Mouse (Mus musculus) midbrain, embryonic 12.5 days (tissue): Measurements from ENCODE around the gene Gpx6. TPM values are rescaled to one million over a fixed set of nuclear protein-coding genes. Genes with fewer than 3 reads are reported as not detected.

ENCODE experiments used
- ATAC-seq: fragments of 200-750 bp; cut with Nextera tagmentation; 2 replicates; pipeline ENCODE4 v1.8.0; 2017; ENCODE audit warnings: low read depth, moderate TSS enrichment, moderate library complexity; ENCODE audit not compliant: low FRiP score
- H3K27ac ChIP-seq: fragments of 300-500 bp; sonication (generic); replicated peaks from 2 replicates; pipeline ENCODE4 v1.5.1; 2016; ENCODE audit warnings: mild to moderate bottlenecking
- H3K27me3 ChIP-seq: fragments of 300-500 bp; sonication (generic); 2 replicates; pipeline ENCODE4 v1.6.1; 2016; ENCODE audit warnings: mild to moderate bottlenecking
- H3K36me3 ChIP-seq: fragments of 300-500 bp; sonication (generic); 2 replicates; pipeline ENCODE4 v1.6.1; 2016
- H3K4me1 ChIP-seq: fragments of 300-500 bp; sonication (generic); 2 replicates; pipeline ENCODE4 v1.6.1; 2016
- H3K4me2 ChIP-seq: fragments of 300-500 bp; sonication (generic); replicated peaks from 2 replicates; pipeline ENCODE4 v1.6.1; 2016; ENCODE audit warnings: mild to moderate bottlenecking, moderate library complexity
- H3K4me3 ChIP-seq: fragments of 300-500 bp; sonication (generic); 2 replicates; pipeline ENCODE4 v1.5.1; 2016; ENCODE audit warnings: mild to moderate bottlenecking
- H3K9ac ChIP-seq: fragments of 300-500 bp; sonication (generic); replicated peaks from 2 replicates; pipeline ENCODE4 v1.6.1; 2016; ENCODE audit warnings: mild to moderate bottlenecking, moderate library complexity
- H3K9me3 ChIP-seq: fragments of 300-500 bp; sonication (generic); 2 replicates; pipeline ENCODE4 v1.6.1; 2016; ENCODE audit warnings: mild to moderate bottlenecking
- WGBS: fragments of 180-500 bp; shearing (Covaris S2); methylation state at CpG from one replicate; pipeline ENCODE4 v1.1.7; 2016; 5-methylcytosine and 5-hydroxymethylcytosine counted together
- polyA plus RNA-seq: library from polyadenylated mRNA; unstranded; fragments of >200 nt; fragmentation: Nextera tagmentation; extraction: Ambion mirVana; gene quantifications from 2 replicates; pipeline ENCODE4 v1.2.1, GENCODE M21; 2016

Gpx6 gene
- polyA plus RNA-seq, result not detected in 2 replicates

GRCm38 (mm10) chr13:21311926-21312325, at the start of gene Gpx6:
Gpx6 (plus strand) TSS chr13:21312125.
- no peak within 1 kb of the TSS for H3K27ac ChIP-seq
- H3K9me3 ChIP-seq, result no peaks in the 10 kb centered on the region
- no peaks in the 10 kb centered on the region for H3K4me1 ChIP-seq
- no peak for ATAC-seq
- WGBS, result 22% methylated on average over 3 of the region's 3 CpGs
- no peak within 1 kb of the TSS for H3K9ac ChIP-seq
- no peak within 1 kb of the TSS for H3K4me3 ChIP-seq
- H3K4me2 ChIP-seq, result no peak within 1 kb of the TSS
- no peaks in the 10 kb centered on the region for H3K36me3 ChIP-seq
- H3K27me3 ChIP-seq, result no peaks in the 10 kb centered on the region

DNA sequence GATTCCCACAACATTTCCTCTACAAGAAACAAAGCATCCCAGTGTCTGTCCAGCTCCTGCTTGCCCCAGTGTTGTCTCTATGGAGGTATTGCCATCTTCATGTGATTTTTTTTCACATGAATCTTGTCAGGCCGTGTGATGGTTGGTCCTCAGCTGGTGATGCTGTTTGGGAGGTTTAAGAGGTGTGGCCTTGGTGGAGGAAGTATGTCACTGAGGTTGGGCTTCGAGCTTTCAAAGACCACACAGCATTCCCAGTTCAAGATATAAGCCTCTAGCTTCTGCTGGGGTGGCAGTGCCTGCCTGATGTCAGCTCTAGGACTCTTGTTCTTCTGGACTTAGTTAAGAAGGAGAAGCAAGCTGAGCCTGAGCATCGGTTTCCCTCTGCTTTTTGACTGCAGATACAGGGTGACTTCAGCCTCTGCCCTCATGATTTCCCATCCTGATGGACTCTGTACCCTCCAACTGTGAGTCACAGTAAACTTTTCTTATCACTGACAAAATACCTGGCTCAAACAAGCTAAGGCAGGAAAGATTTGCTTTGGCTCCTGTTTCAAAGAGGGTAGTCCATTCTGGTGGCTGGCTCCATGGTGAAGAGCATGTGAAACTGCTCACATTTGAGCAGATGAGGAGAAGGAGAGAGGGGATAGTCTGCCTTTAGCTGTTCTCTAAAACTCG, 49.0 kb upstream of the Gpx6 start:
- Histone ChIP-seq H3K4me1 (peaks cover 11% of the 10 kb centered on the region), H3K27me3 (peaks cover 33% of the 10 kb centered on the region), H3K4me2 (no peak overlapping the region), H3K9ac (no peak overlapping the region), H3K36me3 (no peaks in the 10 kb centered on the region), H3K9me3 (no peaks in the 10 kb centered on the region), H3K4me3 (no peak overlapping the region), H3K27ac (no peak overlapping the region)
- WGBS, result 75% methylated on average over 4 of the region's 4 CpGs
- no peak for ATAC-seq

DNA sequence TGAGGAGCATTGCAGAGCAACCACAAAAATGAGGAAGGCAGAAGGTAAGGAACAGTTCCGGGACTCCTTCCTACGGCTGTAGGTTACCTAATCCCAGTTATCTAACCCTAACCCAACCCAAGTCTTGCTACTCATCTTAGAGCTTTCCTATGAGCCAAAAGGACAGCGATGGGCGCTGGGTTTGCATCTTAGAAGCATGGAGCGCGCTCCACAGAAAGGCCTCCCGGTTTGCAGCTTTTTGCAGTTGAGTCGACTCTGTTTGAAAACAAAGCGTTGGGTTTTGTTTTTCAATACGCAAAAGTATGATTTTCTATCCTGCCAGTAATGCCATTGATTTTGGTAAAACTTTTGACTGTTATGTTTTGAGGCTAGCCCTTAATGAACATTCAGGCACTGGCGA, 48.0 kb upstream of the Gpx6 start:
- Histone ChIP-seq H3K4me1 (peaks cover 12% of the 10 kb centered on the region), H3K27ac (no peak overlapping the region), H3K4me2 (peak overlapping the region; percentile 47), H3K4me3 (peak overlapping the region; percentile 42), H3K36me3 (no peaks in the 10 kb centered on the region), H3K9me3 (no peaks in the 10 kb centered on the region), H3K27me3 (peaks cover 29% of the 10 kb centered on the region), H3K9ac (peak overlapping the region; percentile 44)
- no peak for ATAC-seq
- 2% methylated on average over 11 of the region's 11 CpGs for WGBS

DNA sequence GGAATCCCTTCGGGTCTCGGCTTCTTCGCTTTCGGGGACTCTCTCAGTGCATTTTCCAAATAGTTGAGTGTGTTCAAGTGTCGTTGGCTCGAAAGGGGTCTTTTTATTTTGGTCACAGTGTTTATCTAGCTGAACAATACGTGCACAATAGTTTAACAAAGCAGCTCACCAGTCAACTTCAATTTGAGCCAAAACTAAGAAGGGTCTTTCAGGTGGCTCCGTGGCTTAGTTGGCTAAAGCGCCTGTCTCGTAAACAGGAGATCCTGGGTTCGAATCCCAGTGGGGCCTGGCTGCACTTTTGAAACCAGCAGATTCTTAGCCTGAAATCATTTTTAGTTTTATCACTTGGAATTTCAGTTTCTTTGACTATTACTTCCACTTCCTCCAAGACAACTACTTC, 47.6 kb upstream of the Gpx6 start:
- Histone ChIP-seq H3K4me1 (peaks cover 12% of the 10 kb centered on the region), H3K27ac (no peak overlapping the region), H3K4me3 (peak overlapping the region; percentile 42), H3K27me3 (peaks cover 29% of the 10 kb centered on the region), H3K36me3 (no peaks in the 10 kb centered on the region), H3K9me3 (no peaks in the 10 kb centered on the region), H3K9ac (peak overlapping the region; percentile 44), H3K4me2 (peak overlapping the region; percentile 47)
- 1% methylated on average over 11 of the region's 11 CpGs for WGBS
- no peak for ATAC-seq

DNA sequence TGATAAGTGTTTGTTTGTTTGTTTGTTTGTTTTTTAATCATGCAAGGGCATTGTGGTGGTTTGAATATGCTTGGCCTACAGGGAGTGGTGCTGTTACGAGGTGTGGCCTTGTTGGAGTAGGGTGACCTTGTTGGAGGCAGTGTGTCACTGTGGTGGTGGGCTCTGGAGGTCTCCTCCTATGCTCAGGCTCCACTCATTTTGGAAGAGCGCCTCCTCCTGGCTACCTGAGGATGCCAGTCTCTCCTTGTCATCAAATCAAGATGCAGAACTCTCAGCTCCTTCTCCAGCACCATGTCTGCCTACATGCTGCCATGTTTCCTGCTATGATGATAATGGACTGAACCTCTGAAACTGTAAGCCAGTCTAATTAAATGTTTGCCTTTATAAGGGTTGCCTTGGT, 46.2 kb upstream of the Gpx6 start:
- peaks cover 22% of the 10 kb centered on the region for H3K27me3 ChIP-seq
- H3K9ac ChIP-seq, result no peak overlapping the region
- 59% methylated on average over 2 of the region's 2 CpGs for WGBS

DNA sequence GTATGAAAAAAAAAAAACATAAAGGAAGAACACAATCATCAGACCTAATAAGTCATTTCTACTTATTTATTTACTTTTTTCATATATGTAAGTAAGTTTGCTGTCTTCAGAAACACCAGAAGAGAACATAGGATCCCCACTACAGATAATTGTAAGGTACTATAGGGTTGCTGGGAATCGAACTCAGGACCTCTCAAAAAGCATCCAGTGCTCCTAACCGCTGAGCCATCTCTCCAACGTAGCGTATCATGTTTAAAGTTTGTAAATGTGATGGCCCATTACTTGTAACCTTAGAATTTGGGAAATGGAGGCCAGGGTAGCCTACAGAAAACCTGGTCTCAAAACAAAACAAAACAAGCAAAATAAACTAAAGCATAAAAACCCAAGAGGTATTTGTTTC, 44.4 kb upstream of the Gpx6 start:
- H3K9ac ChIP-seq, result no peak overlapping the region
- ATAC-seq, result no peak
- H3K27ac ChIP-seq, result no peak overlapping the region
- H3K36me3 ChIP-seq, result no peaks in the 10 kb centered on the region
- 13% methylated on average over 4 of the region's 4 CpGs for WGBS
- H3K9me3 ChIP-seq, result no peaks in the 10 kb centered on the region
- H3K4me3 ChIP-seq, result 0 out of 2 replicates have a peak overlapping the region, but pooled peaks have one; percentile 5
- H3K4me1 ChIP-seq, result peaks cover 10% of the 10 kb centered on the region; the same call in 1 of the 2 replicates
- peaks cover 10% of the 10 kb centered on the region for H3K27me3 ChIP-seq
- H3K4me2 ChIP-seq, result no peak overlapping the region; the same call in 1 of the 2 replicates

More for the DNA sequence above, 46.2 kb upstream of the Gpx6 start:
- no peaks in the 10 kb centered on the region for H3K9me3 ChIP-seq
- H3K4me2 ChIP-seq, result no peak overlapping the region
- H3K4me1 ChIP-seq, result peaks cover 10% of the 10 kb centered on the region; the same call in 1 of the 2 replicates
- no peak for ATAC-seq
- H3K4me3 ChIP-seq, result no peak overlapping the region
- H3K36me3 ChIP-seq, result no peaks in the 10 kb centered on the region
- no peak overlapping the region for H3K27ac ChIP-seq

- H3K4me1 ChIP-seq, result peaks cover 10% of the 10 kb centered on the region; the same call in 1 of the 2 replicates
- H3K9me3 ChIP-seq, result no peaks in the 10 kb centered on the region
- no peak overlapping the region; the same call in 1 of the 2 replicates for H3K4me2 ChIP-seq
- H3K4me3 ChIP-seq, result no peak overlapping the region
- ATAC-seq, result no peak
- no peak overlapping the region for H3K9ac ChIP-seq
- peaks cover 6% of the 10 kb centered on the region for H3K27me3 ChIP-seq
- WGBS, result 0% methylated on average over 1 of the region's 1 CpGs
- H3K27ac ChIP-seq, result no peak overlapping the region
- no peaks in the 10 kb centered on the region for H3K36me3 ChIP-seq
These were observed 43.7 kb upstream of the Gpx6 start for GRCm38 (mm10) chr13:21268262-21268661.

DNA sequence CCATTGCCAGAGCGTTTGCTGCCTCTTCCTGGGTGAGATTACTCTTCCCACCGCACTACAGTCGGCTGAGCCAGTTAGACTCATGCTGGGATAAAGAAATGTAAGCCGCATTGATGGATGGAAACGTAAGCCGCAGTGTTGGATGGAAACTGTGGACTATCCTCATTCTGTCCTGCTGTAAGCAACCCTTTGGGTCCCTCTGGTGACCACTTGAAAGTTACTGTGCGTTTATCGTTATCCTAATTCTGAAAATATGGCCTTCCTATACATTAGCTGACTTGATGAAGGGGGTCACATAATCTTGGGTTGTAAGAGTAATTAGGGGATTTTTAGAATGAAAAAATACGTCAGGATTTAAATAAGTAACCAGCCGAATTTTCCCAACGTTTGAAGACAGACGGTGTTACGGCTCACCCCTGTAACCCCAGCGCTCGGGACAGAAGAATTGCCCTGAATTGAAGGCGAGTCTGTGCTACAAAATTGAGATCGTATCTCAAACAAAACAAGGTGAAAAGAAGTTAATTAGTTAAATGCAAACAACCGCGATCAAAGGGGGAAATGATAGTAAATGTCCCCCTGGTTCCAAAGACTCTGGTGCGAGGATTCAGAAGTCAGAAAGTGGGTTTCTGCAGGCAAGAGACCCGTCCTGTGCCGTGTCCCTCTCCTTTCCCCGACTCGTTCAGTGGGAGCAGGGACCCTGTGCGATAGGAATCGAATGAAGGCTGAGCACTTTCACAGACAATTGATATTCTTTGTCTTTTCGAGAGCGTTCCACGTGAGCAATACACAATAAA, 36.7 kb upstream of the Gpx6 start:
- Histone ChIP-seq H3K27ac (0 out of 2 replicates have a peak overlapping the region, but pooled peaks have one; percentile 46), H3K9me3 (no peaks in the 10 kb centered on the region), H3K27me3 (peaks cover 13% of the 10 kb centered on the region), H3K4me2 (peak overlapping the region; percentile 59), H3K9ac (peak overlapping the region; percentile 46), H3K36me3 (no peaks in the 10 kb centered on the region), H3K4me3 (peak overlapping the region; percentile 59), H3K4me1 (peaks cover 10% of the 10 kb centered on the region; the same call in 1 of the 2 replicates)
- peak; percentile 74 for ATAC-seq
- under 1% methylated on average over 29 of the region's 29 CpGs for WGBS

GRCm38 (mm10) chr13:21275815-21276550, 35.9 kb upstream of the Gpx6 start:
- WGBS, result under 1% methylated on average over 25 of the region's 25 CpGs
- no peaks in the 10 kb centered on the region for H3K36me3 ChIP-seq
- peak overlapping the region; percentile 51 for H3K9ac ChIP-seq
- no peaks in the 10 kb centered on the region for H3K9me3 ChIP-seq
- H3K4me3 ChIP-seq, result peak overlapping the region; percentile 59
- peak overlapping the region; percentile 59 for H3K4me2 ChIP-seq
- no peak overlapping the region for H3K27ac ChIP-seq
- H3K4me1 ChIP-seq, result peaks cover 10% of the 10 kb centered on the region; the same call in 1 of the 2 replicates
- peaks cover 13% of the 10 kb centered on the region for H3K27me3 ChIP-seq
- ATAC-seq, result peak; percentile 81

GRCm38 (mm10) chr13:21276551-21276950, 35.4 kb upstream of the Gpx6 start:
- Histone ChIP-seq H3K4me2 (peak overlapping the region; percentile 59), H3K27ac (no peak overlapping the region), H3K9me3 (no peaks in the 10 kb centered on the region), H3K27me3 (peaks cover 13% of the 10 kb centered on the region), H3K4me3 (peak overlapping the region; percentile 59), H3K4me1 (peaks cover 10% of the 10 kb centered on the region; the same call in 1 of the 2 replicates), H3K36me3 (no peaks in the 10 kb centered on the region), H3K9ac (peak overlapping the region; percentile 51)
- WGBS, result 2% methylated on average over 9 of the region's 9 CpGs
- peak; percentile 24; the same call in 1 of the 2 replicates for ATAC-seq

- H3K4me3 ChIP-seq, result peak overlapping the region; percentile 49
- peak overlapping the region; percentile 58 for H3K4me2 ChIP-seq
- peak overlapping the region; percentile 44 for H3K9ac ChIP-seq
- H3K36me3 ChIP-seq, result no peaks in the 10 kb centered on the region
- peaks cover 8% of the 10 kb centered on the region for H3K27me3 ChIP-seq
- 11% methylated on average over 8 of the region's 8 CpGs for WGBS
- ATAC-seq, result no peak
- peaks cover 10% of the 10 kb centered on the region; the same call in 1 of the 2 replicates for H3K4me1 ChIP-seq
- H3K27ac ChIP-seq, result no peak overlapping the region
- H3K9me3 ChIP-seq, result no peaks in the 10 kb centered on the region
These were observed 32.8 kb upstream of the Gpx6 start for GRCm38 (mm10) chr13:21279076-21279475.
